In genomic region chrX:20730048-20730447, GRCm38 (mm10) we compare ENCODE assay signal across 8 mouse cellular contexts. TPM values are rescaled to one million over a fixed set of nuclear protein-coding genes. Genes with fewer than 3 reads are reported as not detected.
DNase-seq lines count a peak whose midpoint lies in the region; ATAC-seq lines count a peak whose summit lies in the region.
"Not testable (repeated sequence)": the region's sequence is repeated elsewhere in the genome, so short reads cannot be mapped to it uniquely, and the experiment has no call there.

No protein-coding gene starts in this region.

- not testable (repeated sequence) for H3K4me2 ChIP-seq in kidney, embryonic 16.5 days (replicated peaks; ENCODE audit: low read depth, low read length)
- peak overlapping the region; percentile 14; the same call in 1 of the 2 replicates for H3K4me2 ChIP-seq in liver, embryonic 13.5 days

- H3K4me3 ChIP-seq in kidney, embryonic 16.5 days (ENCODE audit: low read length); liver, embryonic 13.5 days (replicated peaks): not testable (repeated sequence)

- not testable (repeated sequence) for H3K9ac ChIP-seq in kidney, embryonic 16.5 days (replicated peaks; ENCODE audit: low read length); liver, embryonic 13.5 days

- ATAC-seq in common myeloid progenitor, adult 5-6 weeks (replicated peaks; ENCODE audit: low read depth, poor library complexity, severe bottlenecking): 0 out of 2 replicates have a peak, but pooled peaks have one; percentile 45
- ATAC-seq in kidney, embryonic 16.5 days (ENCODE audit: low FRiP score, low TSS enrichment): peak; percentile 54; the same call in 1 of the 2 replicates
- not testable (repeated sequence) for ATAC-seq in liver, embryonic 13.5 days (ENCODE audit: low read depth)
- peak; percentile 66 for ATAC-seq in megakaryocyte progenitor cell, adult 5-6 weeks (replicated peaks; ENCODE audit: poor library complexity)

- H3K4me1 ChIP-seq in kidney, embryonic 16.5 days (ENCODE audit: insufficient read depth, low read length); liver, embryonic 13.5 days (replicated peaks): not testable (repeated sequence)

- DNase-seq in R1 (ENCODE audit: low read depth, low spot score): peak; percentile 31
- peak; percentile 1 to 16 for DNase-seq in heart, adult 18-20 months
- DNase-seq in heart, postnatal 4 days: peak; percentile 41
- DNase-seq in liver, embryonic 13.5 days: peak; percentile 8
- peak; percentile 10 for DNase-seq in thymus, postnatal 4 days

- not testable (repeated sequence) for H3K36me3 ChIP-seq in kidney, embryonic 16.5 days (ENCODE audit: insufficient read depth, low read length); liver, embryonic 13.5 days

- not testable (repeated sequence) for H3K27me3 ChIP-seq in kidney, embryonic 16.5 days (ENCODE audit: insufficient read depth, low read length); liver, embryonic 13.5 days

- not testable (repeated sequence) for H3K9me3 ChIP-seq in kidney, embryonic 16.5 days (ENCODE audit: low read length); liver, embryonic 13.5 days (replicated peaks)

- WGBS in kidney, embryonic 16.5 days: 39% methylated on average over 10 of the region's 10 CpGs
- 42% methylated on average over 10 of the region's 10 CpGs for WGBS in liver, embryonic 13.5 days (ENCODE audit: insufficient replicate concordance)

- not testable (repeated sequence) for H3K27ac ChIP-seq in kidney, embryonic 16.5 days (ENCODE audit: low read length); liver, embryonic 13.5 days

RNA-seq across cellular contexts. Expression of gene Usp11, which starts 26.3 kb away (rescaled TPM):
- total RNA-seq in common myeloid progenitor, adult 5-6 weeks (2017): 30.0 and 38.5 TPM in 2 replicates
- 1 to 10 TPM; 4.6 to 7.8 TPM for total RNA-seq in heart, adult 18-20 months (2021)
- total RNA-seq in heart, postnatal 4 days (2021): 10 to 100 TPM; 17.0 to 17.1 TPM
- polyA plus RNA-seq in kidney, embryonic 16.5 days (2015; fragmentation: Nextera tagmentation; extraction: Ambion mirVana): 50.8 and 53.1 TPM in 2 replicates
- polyA plus RNA-seq in liver, embryonic 13.5 days (2015; fragmentation: Nextera tagmentation; extraction: Ambion mirVana): 7.3 and 8.7 TPM in 2 replicates
- total RNA-seq in megakaryocyte progenitor cell, adult 5-6 weeks (2015): 30.6 and 32.5 TPM in 2 replicates
- total RNA-seq in megakaryocyte progenitor cell, adult 5-6 weeks (2017): 32.2 and 36.7 TPM in 2 replicates

RNA-seq across cellular contexts. Expression of gene Cdk16, which starts 42.3 kb away (rescaled TPM):
- total RNA-seq in common myeloid progenitor, adult 5-6 weeks (2017): 22.5 and 29.5 TPM in 2 replicates
- total RNA-seq in heart, adult 18-20 months (2021): 100 to 1,000 TPM; 107 to 117 TPM
- 100 to 1,000 TPM; 173 to 186 TPM for total RNA-seq in heart, postnatal 4 days (2021)
- polyA plus RNA-seq in kidney, embryonic 16.5 days (2015; fragmentation: Nextera tagmentation; extraction: Ambion mirVana): 101 and 110 TPM in 2 replicates
- 32.0 and 36.7 TPM in 2 replicates for polyA plus RNA-seq in liver, embryonic 13.5 days (2015; fragmentation: Nextera tagmentation; extraction: Ambion mirVana)
- 49.2 and 49.8 TPM in 2 replicates for total RNA-seq in megakaryocyte progenitor cell, adult 5-6 weeks (2015)
- total RNA-seq in megakaryocyte progenitor cell, adult 5-6 weeks (2017): 25.4 and 29.7 TPM in 2 replicates
